In genomic region chr1:22353687-22354086, GRCm38 (mm10) we compare ENCODE assay signal across 28 mouse cellular contexts.
"Had no signal": no experiment of that assay in that cellular context is flagged by ENCODE, and none has a peak within 500 bp of the region (broad histone marks: within the 10 kb centered on the region; RNA-seq: fewer than 3 reads in every experiment).

No protein-coding gene starts in this region.

- H3K9ac ChIP-seq: heart, embryonic 12.5 days; hindbrain, embryonic 12.5 days; hindbrain, embryonic 14.5 days; intestine, embryonic 15.5 days; limb, embryonic 12.5 days; liver, embryonic 13.5 days; liver, embryonic 15.5 days had no signal

- H3K4me1 ChIP-seq: heart, embryonic 10.5 days; hindbrain, embryonic 10.5 days; hindbrain, embryonic 12.5 days; intestine, embryonic 15.5 days; limb, embryonic 10.5 days; limb, embryonic 12.5 days; liver, embryonic 13.5 days; liver, embryonic 15.5 days had no signal

- H3K27ac ChIP-seq: gastrocnemius, adult 2 months; heart, embryonic 10.5 days; hindbrain, embryonic 10.5 days; hindbrain, embryonic 12.5 days; hindbrain, embryonic 14.5 days; intestine, embryonic 15.5 days; layer of hippocampus, adult 2 months; left cerebral cortex, adult 2 months; limb, embryonic 10.5 days; limb, embryonic 12.5 days; liver, embryonic 13.5 days; liver, embryonic 15.5 days had no signal

- DNase-seq: gastrocnemius, adult 2 months; gastrocnemius, postnatal 10 days; gastrocnemius, postnatal 25 days; heart, adult 18-20 months; heart, postnatal 10 days; heart, postnatal 4 days; kidney, adult 18-20 months; kidney, adult 8-10 months; kidney, postnatal 10 days; kidney, postnatal 25 days; kidney, postnatal 4 days; liver; liver, embryonic 13.5 days had no signal

- H3K27me3 ChIP-seq: heart, embryonic 12.5 days; hindbrain, embryonic 12.5 days; intestine, embryonic 15.5 days; limb, embryonic 12.5 days; liver, embryonic 13.5 days; liver, embryonic 15.5 days had no signal

- H3K36me3 ChIP-seq: heart, embryonic 10.5 days; heart, embryonic 12.5 days; hindbrain, embryonic 10.5 days; hindbrain, embryonic 12.5 days; intestine, embryonic 15.5 days; limb, embryonic 10.5 days; limb, embryonic 12.5 days; liver, embryonic 13.5 days; liver, embryonic 15.5 days had no signal

- H3K9me3 ChIP-seq: heart, embryonic 10.5 days; heart, embryonic 12.5 days; hindbrain, embryonic 10.5 days; hindbrain, embryonic 12.5 days; intestine, embryonic 15.5 days; limb, embryonic 10.5 days; limb, embryonic 12.5 days; liver, embryonic 13.5 days; liver, embryonic 15.5 days had no signal

- H3K4me3 ChIP-seq: gastrocnemius, adult 2 months; heart, embryonic 10.5 days; heart, embryonic 12.5 days; hindbrain, embryonic 10.5 days; hindbrain, embryonic 12.5 days; intestine, embryonic 15.5 days; layer of hippocampus, adult 2 months; left cerebral cortex, adult 2 months; limb, embryonic 10.5 days; limb, embryonic 12.5 days; liver, embryonic 13.5 days; liver, embryonic 15.5 days had no signal

- ATAC-seq: hindbrain, embryonic 16.5 days; inflammation-experienced regulatory T-cells, adult 6 months; intestine, embryonic 15.5 days; intestine, postnatal 0 days had no signal

- H3K4me2 ChIP-seq: heart, embryonic 12.5 days; hindbrain, embryonic 12.5 days; hindbrain, embryonic 14.5 days; intestine, embryonic 15.5 days; limb, embryonic 12.5 days; liver, embryonic 11.5 days; liver, embryonic 13.5 days; liver, embryonic 15.5 days had no signal
